Mouse (Mus musculus) liver, adult 2 months (tissue): ENCODE measurements around the gene Sys1.

Source experiments
- CTCF ChIP-seq: fragments of 200-500 bp; IDR thresholded peaks from 2 replicates; pipeline ENCODE4 v1.5.1; 2011; ENCODE audit warnings: low read depth, low read length, control low read depth
- POLR2A ChIP-seq: fragments of 200-500 bp; IDR thresholded peaks from 2 replicates; pipeline ENCODE4 v1.6.1; 2011; ENCODE audit warnings: low read length, control low read depth; ENCODE audit not compliant: insufficient read depth; ENCODE audit errors: extremely low read depth

DNA sequence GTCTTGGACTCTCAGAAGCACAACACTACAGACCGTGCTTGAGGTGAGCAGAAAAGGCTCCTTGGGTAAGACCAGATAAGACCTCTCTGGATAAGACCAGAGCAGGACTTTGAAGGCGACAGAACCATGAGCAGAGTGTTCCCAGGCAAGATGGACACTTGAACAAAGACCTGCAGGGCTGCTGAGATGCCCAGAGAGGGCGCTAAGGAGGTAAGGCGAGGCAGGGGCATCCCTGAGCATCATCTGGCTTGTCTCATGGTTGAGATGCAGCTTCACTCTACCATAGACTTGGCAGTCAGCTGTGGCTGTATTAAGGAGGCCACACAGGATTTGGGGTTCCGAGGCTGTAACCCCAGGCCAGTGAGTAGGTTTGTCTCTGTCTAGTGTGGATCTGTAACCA, 42.6 kb downstream of the Sys1 start:
- TF ChIP-seq CTCF (peak; percentile 43), POLR2A (no peak)
